Mouse (Mus musculus) neutrophil, adult 5-6 weeks (primary cell): ENCODE data around the gene Chrnb1. TPM values are rescaled to one million over a fixed set of nuclear protein-coding genes. Genes with fewer than 3 reads are reported as not detected.

ENCODE experiments used
- ATAC-seq: fragments of 151-379, 151-347 bp; 2 replicates; pipeline ENCODE4 v1.8.0; 2017; ENCODE audit warnings: mild to moderate bottlenecking, moderate TSS enrichment; ENCODE audit not compliant: insufficient number of reproducible peaks, poor library complexity, low FRiP score, severe bottlenecking; ENCODE audit errors: extremely low read depth
- total RNA-seq: library from RNA; stranded (forward); fragments of 200-1000 nt; gene quantifications from 2 replicates; pipeline ENCODE4 v1.2.3, GENCODE M21; 2017

Gene Chrnb1
- total RNA-seq, 1 experiment from 2014 or later, result 3.5 TPM

DNA sequence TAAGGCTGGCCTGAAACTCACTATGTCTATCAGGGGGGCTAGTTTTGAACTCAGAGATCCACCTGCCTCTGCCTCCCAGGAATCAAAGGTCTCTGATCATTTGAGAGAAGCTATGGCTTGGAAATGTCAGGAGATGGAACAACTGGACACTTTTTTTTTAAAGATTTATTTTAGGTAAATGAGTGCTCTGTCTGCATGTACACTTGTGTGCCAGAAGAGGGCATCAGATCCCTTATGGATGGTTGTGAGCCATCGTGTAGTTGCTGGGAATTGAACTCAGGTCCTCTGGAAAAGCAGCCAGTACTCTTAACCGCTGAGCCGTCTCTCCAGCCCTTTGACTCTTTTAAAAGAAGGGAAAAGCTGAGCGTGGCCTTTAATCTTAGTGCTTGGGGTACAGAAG is 10.6 kb upstream of the Chrnb1 start:
- no peak for ATAC-seq

DNA sequence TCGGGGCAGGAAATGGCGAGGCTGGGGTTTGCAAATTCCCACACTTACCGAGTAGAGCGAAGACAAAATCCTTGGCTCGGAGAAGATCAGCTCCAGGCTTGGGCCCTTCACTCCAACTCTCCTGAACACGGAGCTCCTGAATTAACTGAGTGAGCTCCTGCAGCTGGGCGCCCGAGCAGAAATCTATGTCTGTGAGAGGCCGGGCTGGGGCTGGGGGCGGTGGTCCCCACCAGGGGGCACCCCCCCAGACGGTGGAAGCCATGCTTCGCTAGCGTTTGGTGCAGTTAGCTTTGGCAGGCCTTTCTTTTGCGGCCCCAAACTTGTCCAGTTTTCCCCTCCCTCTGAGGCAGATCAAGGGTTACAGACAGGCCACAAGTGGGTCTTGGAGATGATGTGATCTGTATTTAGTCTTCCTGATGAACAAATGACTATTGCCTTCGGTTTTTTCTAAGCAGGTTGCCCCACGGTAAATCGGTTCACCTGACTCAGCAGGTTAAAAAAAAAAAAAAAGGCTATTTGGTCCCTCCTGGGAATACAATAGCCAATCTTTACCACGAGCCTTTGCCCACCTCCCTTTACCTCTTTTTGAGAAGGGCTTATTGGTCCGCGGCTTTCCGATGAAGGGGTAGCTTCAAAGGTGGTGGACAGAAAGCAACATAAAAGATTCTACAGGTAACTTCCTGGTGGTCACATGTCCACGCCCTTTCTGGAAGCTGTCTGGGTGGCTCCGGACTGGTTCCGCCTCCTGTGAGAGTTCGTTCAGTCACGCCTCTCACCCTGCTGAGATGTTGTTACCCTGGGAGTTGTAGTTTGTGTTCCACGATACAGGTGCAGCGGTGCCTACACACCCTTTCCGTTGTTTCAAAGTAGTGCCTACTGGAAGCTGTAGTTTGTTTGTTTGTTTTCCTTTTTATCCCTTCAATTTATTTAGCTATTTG is 9.5 kb upstream of the Chrnb1 start, which contains the start of gene Tmem102:
TSS of gene Tmem102 (minus strand) at position 653 of the 938 bp plus-strand sequence.
- no peak for ATAC-seq

DNA sequence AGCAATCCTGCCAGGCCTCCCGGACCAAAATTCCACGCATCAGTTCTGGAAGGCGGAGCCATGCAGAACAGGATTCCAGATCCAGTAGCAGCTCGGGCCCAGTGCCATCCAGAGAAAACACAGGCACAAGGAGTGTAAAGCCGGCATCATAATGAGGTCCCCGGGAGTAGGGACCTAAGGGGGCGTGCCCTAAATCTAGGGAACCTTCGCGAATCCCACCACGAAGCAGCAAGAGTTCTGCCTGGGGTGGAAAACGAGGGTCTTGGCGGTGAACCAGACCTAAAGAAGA is 8.9 kb upstream of the Chrnb1 start:
- ATAC-seq, result no peak

GRCm38 (mm10) chr11:69803786-69804651 is 8.3 kb upstream of the Chrnb1 start:
- ATAC-seq, result peak; percentile 43

DNA sequence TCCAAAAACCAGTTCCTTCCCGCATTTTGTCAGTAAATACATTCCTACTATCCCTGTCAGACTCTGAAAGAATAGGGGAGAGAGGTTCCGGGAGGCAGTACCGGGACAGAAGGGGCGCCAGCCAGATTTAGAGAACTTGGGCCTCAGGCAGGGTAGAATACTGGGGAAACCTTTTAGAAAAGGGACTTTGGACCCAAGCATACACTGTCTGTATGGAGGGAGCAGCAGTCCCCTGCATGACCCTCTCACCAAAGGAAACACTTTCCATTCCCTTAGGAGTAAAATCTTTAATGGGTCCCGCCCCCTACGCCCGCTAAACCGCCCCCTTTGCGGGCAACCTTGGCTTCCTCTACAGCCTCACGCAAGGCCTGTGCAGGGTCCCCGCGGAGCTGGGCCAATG is 7.6 kb upstream of the Chrnb1 start:
- no peak for ATAC-seq

DNA sequence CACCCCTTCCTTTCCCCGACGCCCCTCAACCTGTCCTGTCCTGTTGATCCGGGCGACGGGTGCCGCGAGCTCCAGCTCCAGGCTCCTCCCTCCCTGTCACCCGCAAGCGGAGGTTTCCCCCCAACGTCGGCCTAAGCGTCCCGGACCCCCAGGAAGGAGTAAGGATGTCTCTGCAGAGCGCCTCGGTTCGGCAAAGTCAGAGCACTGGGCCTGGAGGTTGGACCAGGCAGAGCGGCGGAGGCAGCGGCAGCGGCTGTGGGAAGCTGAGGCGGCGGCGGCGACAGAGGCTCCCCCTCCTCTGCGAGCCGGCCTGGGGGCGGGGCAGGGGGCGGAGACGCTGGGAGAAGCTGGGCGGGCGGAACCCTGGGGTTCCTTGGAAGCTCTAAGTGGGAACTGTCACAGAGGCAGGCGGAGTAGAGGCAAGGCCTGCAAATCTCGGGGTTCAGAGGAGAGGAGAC is 6.9 kb upstream of the Chrnb1 start:
- no peak for ATAC-seq

DNA sequence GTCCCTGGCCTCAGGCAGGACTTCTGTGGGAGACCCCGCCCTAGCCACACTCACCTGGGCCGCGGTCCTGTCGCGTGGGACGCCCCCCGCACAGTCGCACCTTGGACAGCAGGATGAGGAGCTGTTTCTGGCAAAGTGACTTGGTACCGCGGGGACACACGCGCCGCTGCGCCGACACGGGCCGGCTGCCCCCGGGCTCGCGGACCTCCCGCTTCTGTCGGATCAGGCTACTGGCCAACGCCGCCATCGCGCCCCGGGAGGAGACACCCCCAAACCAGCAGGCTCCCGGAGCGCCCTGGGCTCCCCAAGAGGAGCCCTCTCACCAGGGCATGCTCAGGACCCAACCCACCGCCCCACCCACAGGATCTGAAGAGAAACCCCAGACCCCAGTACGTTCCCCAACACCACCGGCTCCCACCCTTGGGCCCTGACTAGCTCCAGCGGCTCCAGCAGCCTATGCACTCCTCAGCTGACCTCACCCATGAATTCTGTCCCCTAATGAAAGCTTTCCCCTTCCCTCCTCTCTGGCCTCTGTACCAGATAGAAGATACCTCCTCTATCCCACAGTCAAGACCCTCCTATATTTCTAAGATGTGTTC is 5.7 kb upstream of the Chrnb1 start, which contains the start of gene Fgf11:
TSS of gene Fgf11 (minus strand) at position 479 of the 599 bp plus-strand sequence.
- no peak for ATAC-seq

- ATAC-seq, result no peak
Observed at GRCm38 (mm10) chr11:69800392-69801197, 4.9 kb upstream of the Chrnb1 start.

DNA sequence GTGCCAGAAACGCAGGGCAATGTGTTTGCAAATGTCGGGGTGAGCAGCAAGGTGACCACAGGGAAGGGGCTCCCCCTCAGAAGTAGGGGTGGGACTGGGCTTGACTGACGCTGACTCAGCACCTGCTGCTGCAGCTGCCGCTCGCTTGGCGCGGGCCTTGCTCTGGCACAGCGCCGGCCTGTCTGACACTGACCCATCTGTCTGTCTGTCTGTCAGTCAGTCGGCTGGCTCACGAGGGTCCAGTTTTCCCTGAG is 4.3 kb upstream of the Chrnb1 start:
- no peak for ATAC-seq

- ATAC-seq, result no peak
Observed at GRCm38 (mm10) chr11:69799394-69800137, 3.8 kb upstream of the Chrnb1 start.

DNA sequence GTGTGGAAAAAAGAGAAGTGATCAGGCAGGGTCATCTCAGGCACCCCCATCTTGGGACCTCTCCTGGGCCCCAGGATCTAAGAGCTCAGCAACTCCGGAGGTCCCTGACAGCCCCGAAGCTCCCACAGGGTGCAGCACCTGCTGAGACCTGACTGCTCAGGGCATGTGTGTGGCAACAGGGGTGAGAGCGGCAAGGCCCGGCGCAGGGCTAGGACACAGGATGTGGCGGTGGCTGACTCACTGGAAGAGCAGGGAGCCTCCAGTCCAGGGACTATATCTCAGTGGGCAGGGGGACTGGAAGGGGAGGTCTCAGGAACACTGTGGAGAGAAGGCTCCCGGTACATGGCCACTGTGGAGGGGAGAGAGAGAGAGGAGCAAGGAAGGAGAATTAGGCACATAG is 2.2 kb upstream of the Chrnb1 start:
- ATAC-seq, result no peak

GRCm38 (mm10) chr11:69795983-69796435 is 266 bp upstream of the Chrnb1 start:
- no peak for ATAC-seq

DNA sequence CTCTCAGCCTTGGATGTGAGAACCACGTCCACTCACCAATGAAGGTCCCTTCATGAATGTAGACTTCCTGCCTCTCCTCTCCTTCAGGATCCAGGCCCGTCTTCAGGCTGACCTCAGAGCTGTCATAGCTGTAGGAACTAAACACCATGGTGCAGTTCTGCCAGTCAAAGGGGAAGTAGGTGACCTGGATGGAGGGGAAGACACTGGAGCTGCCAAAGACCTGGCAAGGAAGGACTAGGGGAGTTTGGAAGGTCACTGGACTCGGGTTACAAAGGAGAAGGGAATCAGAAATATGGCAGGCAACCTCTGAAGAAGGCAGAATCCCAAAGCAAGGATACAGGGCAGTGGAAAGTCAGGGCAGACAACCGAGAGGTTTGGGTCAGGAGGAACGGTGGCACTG is 2.3 kb downstream of the Chrnb1 start:
- no peak for ATAC-seq

DNA sequence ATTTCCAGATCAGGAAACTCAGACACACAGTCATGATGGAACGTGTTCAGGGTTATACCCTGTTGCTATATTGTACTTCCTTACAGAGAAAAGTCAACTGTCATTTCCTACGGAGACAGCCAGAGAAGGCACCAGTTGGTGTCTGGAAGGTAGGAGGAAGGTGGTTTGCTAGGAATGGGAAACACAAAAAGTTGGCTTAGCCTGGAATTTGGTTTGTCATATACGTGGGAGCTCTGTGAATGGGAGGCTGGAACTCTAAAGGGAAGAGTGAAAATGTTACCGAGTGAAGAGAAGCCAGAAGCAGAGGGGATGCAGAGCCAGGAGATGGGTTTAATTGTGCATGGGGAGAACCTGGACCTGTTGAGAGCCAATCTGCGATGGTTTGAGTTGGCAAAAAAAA is 4.3 kb downstream of the Chrnb1 start:
- no peak for ATAC-seq

GRCm38 (mm10) chr11:69789431-69789830 is 6.3 kb downstream of the Chrnb1 start:
- no peak for ATAC-seq

- ATAC-seq, result no peak
Observed at GRCm38 (mm10) chr11:69787306-69787705, 8.4 kb downstream of the Chrnb1 start.

DNA sequence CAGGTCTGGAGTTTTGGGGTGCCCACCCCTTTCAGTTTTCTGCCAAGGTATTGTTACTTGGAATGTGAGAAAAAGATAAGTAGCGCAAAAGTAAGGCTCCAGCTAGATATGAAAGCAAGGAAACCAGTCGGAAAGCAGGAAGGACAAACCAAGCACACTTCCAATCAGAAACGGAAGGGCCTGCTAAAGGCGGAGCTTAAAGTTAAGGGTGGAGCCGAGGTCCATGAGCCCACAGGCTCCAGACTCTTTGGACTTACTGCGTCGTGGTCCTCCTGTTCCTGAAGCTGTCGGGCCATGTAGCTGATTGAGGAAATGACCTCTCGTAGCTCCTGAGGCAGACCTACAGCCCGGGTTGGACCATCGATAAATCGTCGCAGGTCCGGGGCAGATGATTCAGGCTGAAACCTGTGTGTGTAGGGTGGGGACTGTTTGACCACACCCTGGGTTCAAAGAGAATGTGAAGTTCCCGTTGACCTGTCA is 10.9 kb downstream of the Chrnb1 start:
- ATAC-seq, result no peak

- ATAC-seq, result no peak
Observed at GRCm38 (mm10) chr11:69781828-69782227, 13.9 kb downstream of the Chrnb1 start.
